Mouse (Mus musculus) testis, adult 2 months (tissue): ENCODE measurements around the gene St6galnac3.

Experiments
- CTCF ChIP-seq: fragments of 200-500 bp; IDR thresholded peaks from 2 replicates; pipeline ENCODE4 v1.5.1; 2012; ENCODE audit warnings: low read depth, mild to moderate bottlenecking, inconsistent platforms, low read length, moderate library complexity; ENCODE audit not compliant: control insufficient read depth, insufficient read depth, insufficient replicate concordance
- POLR2A ChIP-seq: fragments of 200-500 bp; IDR thresholded peaks from 2 replicates; pipeline ENCODE4 v1.6.1; 2012; ENCODE audit warnings: low read depth, mild to moderate bottlenecking, inconsistent platforms, low read length, moderate library complexity; ENCODE audit not compliant: control insufficient read depth

DNA sequence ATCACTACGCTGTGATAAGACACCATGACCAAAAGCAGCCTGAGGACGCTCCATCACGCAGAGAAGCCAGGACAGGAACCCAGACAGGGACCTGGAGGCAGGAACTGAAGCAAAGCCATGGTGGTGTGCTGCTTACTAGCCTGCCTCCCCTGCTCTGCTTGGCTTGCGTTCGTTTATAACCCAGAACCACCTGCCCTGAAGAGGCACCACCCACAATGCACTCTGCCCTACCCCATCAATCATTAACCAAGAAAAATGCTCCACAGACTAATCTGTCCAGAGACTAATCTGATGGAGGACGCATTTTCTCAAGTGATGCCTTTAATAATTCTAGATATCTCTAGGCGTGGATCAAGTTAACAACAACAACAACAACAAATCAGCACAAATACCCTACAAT is 106.0 kb downstream of the St6galnac3 start:
- TF ChIP-seq CTCF: no peak
- TF ChIP-seq POLR2A: no peak
